Mouse (Mus musculus) bone marrow macrophage, adult 2 months (primary cell): ENCODE results near the gene Tmem174.

ENCODE experiments used
- CTCF ChIP-seq: IDR thresholded peaks from 2 replicates; pipeline ENCODE4 v1.5.1; 2012; ENCODE audit warnings: low read depth, mild to moderate bottlenecking, low read length, moderate library complexity
- POLR2A ChIP-seq: IDR thresholded peaks from 2 replicates; pipeline ENCODE4 v1.6.1; 2012; ENCODE audit warnings: mild to moderate bottlenecking, low read depth, low read length, borderline replicate concordance

- TF ChIP-seq POLR2A (no peak), CTCF (no peak)
Measured at GRCm38 (mm10) chr13:98588480-98588879, 48.7 kb downstream of the Tmem174 start.
